Mouse (Mus musculus) lung, adult 2 months (tissue): ENCODE data around the gene Klk1b1.

Experiments
- CTCF ChIP-seq: fragments of 200-500 bp; IDR thresholded peaks from 2 replicates; pipeline ENCODE4 v1.5.1; 2011; ENCODE audit warnings: mild to moderate bottlenecking, low read length, control low read depth; ENCODE audit not compliant: insufficient read depth
- POLR2A ChIP-seq: fragments of 200-500 bp; IDR thresholded peaks from 2 replicates; pipeline ENCODE4 v1.6.1; 2011; ENCODE audit warnings: low read depth, mild to moderate bottlenecking, control low read depth, low read length, borderline replicate concordance; ENCODE audit errors: extremely low read depth

- TF ChIP-seq POLR2A, result no peak
- TF ChIP-seq CTCF, result no peak
Observed at GRCm38 (mm10) chr7:43966451-43966850, at the start of gene Klk1b1.
